Mouse (Mus musculus): ENCODE data around the gene Zbtb38.
"Not testable (repeated sequence)": the region's sequence is repeated elsewhere in the genome, so short reads cannot be mapped to it uniquely, and the experiment has no call there.

Gene Zbtb38

DNA sequence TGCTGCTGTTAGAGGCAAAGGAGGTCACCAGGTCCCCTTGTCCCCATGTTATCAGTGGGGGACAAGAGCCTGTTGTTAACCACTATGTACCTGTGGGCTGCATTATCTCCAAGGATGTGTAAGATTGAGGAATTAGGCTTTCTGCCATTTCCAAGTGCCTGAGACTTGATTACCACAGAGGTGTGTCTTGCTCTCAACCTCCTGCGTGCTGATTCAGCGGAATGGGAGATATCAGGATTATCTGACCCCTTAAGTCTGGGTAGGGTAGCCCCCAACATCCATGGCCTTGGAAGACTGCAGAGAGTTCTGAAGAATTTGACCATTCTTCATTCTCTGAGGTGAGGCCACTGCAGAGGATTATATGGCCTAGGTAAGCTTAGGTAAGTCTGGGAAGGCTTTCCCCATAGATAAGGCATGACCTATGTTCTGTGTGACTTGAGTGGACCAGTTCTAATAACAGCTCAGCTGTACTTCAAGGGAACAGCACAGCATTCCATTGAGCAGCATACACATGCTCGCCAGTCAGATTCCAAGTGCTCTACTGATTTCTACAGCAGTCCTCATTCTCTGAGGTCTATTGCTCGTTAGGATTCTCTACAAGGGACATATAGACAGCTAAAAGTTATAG lies 68.4 kb downstream of the Zbtb38 start:
- no peak for DNase-seq (ENCODE audit: low spot score in 2 of 2)

DNA sequence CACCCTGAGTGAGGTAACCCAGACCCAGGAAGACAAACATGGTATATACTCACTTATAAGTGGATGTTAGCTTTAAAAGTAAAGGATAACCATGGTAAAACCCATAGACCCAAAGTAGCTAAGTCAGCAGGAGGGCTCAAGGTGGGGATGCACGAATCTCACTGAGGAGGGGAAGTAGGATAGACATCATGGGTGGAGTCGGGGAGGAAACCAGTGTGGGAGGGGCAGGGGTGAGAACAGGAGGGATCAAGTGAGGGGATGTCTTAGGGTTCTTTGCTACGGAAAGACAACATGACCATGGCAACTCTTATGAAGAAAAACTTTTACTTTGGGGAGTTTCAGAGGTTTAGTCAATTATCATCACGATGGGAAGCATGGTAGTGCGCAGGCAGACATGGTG lies 74.0 kb downstream of the Zbtb38 start:
- no peak for DNase-seq (ENCODE audit: low spot score in 2 of 2)

DNA sequence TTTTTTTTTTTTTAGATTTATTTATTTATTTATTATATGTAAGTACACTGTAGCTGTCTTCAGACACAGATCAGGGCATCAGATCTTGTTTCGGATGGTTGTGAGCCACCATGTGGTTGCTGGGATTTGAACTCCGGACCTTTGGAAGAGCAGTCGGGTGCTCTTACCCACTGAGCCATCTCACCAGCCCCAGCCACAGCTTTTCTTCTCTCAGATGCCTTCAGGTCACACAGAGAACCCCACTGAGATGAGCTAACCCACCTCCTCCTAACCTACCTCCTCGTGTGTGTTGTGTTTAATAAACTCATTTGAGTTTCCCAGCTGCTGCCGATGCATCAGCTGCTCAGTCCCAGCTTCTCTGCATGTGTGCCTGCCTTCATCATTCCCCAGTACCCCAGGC lies 74.9 kb downstream of the Zbtb38 start:
- not testable (repeated sequence) for DNase-seq (ENCODE audit: low spot score in 2 of 2)

DNA sequence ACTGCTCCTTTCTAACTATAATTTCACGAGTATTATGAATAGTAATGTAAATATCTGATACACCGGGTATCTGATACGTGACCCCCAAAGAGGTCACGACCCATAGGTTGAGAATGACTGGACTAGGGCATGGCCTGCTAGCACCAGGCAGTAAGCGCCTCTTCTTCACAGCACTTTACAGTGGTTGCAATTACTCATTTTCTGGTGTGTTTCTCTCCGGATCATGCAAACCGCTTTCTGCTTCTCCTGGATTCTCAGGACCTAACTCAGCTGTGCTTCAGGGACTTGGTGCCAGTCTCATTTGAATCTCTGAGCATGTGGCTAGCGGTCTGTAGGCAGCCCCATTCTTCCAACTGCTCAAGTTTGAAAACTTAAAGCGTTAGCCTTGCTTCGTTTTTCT lies 76.0 kb downstream of the Zbtb38 start:
- no peak for DNase-seq (ENCODE audit: low spot score in 2 of 2)

DNA sequence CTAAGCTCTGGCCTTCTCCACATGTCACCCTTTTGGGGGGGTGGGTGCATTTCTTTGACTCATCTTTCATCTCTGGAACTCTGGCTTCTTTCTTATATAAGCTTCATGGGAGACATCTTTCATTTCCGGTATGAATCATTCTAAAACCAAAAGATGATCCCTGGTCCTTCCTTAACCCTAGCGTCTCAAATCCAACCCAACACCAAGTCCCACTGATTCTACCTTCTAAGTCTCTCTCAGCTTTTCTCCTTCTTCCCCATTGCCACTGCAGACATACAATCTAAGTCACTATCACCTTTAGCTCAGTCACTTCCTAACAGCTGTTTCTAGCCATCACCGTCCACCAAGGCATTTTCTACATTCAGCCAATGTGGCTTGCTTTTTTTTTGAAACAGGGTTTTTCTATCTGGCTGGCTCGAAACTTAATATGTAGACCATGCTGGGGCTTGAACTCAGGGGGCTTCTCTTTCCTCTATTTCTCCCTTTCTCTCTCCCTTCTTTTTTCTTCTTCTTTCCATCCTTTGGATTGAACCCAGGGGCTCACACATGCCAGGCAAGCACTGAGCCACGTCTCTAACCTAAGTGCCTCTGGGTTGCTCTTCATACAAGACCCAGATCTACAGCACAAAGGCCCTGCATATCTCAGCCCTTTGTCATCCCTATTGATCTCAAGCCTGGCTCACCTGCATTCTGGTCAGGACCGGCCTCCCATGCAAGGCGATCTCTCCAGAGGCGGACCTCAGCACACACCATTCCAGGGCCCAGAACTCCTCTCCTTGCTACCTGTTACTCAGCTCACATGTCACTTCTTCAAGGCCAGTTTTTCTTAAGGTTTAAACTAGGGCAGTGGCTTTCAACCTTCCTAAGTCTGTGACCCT lies 76.6 kb downstream of the Zbtb38 start:
- DNase-seq (ENCODE audit: low spot score in 2 of 2) = no peak

DNA sequence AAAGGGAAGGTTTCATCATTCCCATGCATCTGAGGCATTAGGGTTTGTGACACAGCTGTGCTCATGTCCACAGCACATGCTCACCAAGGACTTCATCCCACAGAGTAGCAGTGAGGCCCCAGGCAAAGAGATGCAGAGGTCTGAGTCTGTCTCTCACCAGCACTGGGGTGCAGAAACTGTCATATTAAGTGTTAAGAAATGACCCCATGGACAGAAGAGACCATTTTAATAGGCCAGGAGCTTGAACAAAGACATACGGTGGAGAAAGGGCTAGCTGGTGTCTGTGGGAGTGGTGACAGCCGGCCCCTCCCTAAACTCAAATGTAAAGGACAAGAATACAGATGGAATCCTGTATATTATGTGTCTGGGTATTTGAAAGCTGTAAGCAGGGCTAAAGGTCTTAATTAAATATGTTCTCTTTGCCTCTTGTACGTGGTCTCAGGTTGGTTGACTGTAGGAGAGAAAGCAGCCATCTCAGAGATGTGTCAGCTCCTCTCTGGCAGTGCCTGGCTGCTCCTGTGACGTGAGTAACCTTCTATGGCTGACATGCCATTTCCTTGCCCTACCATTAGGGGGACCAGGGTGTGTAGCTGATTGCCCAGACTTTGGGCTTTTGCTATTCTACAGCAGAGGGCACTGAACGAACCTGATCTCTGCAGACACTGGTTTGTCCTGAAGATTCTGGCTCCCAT lies 77.4 kb downstream of the Zbtb38 start:
- DNase-seq (ENCODE audit: low spot score in 2 of 2) = peak in 1 of 2 experiments; percentile 37

DNA sequence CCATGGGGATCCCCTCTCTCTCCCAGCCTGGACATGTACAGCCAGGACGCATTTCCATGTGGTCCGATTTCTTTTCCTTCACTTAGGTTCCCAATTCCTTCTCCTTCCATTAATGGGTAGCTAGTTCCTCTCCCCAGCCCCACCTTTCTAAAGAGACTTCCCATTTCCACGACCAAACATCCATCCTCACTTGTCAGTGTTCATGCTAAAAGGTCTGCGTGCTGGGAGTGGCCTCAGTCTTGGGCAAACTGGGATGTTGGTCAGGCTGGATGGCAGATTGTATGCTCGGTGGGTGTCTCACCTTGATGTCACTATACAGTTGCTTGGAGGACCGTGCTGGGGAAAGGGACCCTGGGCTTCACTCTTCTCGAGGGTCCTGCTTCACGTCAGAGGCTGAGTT lies 78.3 kb downstream of the Zbtb38 start:
- DNase-seq (ENCODE audit: low spot score in 2 of 2) = no peak

DNA sequence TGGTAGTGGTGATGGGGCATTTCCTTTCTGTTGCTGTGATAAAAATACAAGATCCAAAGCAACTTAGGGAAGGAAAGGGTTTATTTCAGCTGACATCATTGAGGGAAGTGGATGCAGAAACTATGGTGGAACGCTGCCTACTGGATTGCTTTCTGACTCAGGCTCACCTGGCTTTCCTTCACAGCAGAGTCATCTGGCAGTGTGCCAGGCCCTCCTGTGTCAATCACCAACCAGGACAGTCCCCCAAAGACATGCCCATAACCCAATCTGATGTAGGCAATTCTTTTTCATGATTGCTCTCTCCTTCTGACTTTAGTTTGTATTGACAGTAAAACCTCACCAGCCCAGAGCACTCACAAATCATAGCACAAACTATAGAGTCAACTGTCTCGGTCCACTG lies 80.2 kb downstream of the Zbtb38 start:
- no peak for DNase-seq (ENCODE audit: low spot score in 2 of 2)

DNA sequence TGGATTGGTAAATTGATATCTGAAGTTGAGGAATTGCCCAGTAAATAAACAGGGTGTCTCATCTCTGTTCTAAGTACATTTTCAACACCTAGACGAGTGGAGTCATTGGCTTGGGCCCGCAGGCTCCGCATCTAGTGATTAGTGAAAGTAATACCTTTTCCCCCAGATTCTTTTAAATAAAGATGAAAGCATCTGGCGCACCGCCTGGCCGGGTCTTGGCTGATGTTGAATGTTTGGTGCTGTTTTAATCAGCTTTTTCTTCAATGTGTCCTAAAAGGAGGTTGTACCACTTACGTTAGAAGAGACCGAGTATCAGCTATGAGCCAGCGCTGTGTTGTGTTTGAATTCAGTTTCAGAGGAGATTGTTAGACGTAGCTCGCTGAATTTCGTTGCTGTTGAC lies 81.4 kb downstream of the Zbtb38 start:
- DNase-seq (ENCODE audit: low spot score in 2 of 2) = no peak

DNA sequence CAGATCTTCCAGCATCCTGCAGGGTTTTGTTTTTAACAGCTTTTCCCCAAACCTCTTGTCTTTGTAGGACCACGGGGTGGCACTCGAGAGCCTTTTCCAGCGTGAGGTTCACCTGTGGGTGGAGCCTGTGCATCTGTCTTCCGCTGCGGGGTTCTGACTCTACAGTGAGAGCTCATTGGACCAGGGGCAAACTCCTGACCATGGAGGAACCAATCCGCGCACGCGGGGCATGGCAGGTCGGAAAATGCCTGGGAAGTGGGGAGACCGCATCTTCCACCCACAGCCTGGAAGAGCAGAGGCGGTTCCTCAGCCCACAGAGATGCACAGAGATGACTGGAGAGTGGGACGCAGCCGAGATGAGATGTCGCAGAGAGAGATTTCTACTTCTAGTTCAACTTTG lies 82.8 kb downstream of the Zbtb38 start:
- DNase-seq (ENCODE audit: low spot score in 2 of 2) = peak; percentile 89 to 94

DNA sequence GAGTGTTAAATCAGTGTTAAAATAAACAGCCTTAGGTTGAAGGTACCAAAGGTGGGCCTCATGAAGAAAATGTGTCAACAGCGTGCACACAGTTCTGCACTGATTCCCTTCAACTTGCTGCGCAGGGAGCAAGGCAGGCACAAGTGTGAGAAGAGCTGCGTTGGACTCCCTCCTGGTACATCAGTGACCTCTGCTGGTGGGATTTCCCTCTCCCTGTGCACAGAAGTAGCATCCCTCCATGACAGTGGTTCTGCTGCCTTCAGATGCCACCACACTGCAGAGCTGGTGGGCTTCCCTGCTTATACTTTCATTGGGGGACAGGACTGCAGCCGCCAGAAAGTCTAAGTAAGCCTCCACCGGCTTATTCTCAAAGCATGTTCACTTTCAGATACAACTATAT lies 84.0 kb downstream of the Zbtb38 start:
- peak; percentile 50 to 68 for DNase-seq (ENCODE audit: low spot score in 2 of 2)

DNA sequence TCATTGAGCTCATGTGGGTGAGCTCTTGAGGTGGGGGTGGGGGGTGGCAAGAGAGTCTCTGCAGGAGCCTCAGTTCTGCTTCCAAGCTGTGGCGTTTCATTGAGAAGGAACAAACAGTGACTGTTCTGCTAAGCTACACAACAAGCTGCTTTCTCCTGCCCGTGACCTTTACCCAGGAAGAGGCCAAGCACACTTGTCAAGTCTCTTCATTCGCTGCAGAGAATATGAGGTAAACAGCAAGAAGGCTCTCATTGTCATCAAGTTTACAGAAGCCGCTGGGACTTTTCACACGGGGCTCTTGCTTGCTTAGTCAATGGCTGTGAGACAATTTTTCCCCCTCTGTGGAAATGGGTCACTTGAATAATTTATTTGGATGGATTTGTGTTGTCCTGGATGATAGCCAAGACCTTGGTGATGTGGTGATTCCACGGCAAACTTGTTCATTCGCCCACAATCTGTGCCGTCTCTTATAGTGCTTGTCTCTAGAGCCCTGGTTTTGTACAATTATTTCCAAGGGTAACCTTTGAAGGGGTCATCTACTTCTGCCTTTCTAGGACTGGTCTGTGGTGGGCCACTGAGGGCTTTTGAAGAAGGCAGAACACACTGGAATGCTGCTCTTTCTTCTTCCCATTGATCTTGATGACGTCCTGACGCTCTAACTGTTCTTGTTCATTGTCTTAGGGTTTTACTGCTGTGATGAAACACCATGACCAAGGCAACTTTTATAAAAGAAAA lies 92.0 kb downstream of the Zbtb38 start:
- no peak for DNase-seq (ENCODE audit: low spot score in 2 of 2)

DNA sequence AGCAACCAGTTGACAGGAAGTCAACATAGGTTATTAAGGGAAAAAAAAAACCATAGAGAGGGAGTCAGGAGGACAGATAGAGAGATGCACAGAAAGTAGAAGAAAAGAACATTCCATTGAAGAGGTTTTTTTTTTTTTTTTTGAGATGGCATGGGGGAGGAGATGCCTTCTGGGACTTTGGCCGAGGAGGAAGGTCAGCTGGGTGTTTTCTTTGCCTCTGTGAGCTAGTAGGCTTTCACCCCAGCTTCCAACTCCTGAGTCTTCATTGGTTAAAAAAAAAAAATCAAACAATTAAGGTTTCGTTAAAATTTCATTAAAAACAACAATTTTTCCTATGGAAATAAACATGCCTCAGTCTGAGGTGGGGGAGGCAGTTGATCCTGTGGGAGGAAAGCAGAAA lies 92.8 kb downstream of the Zbtb38 start:
- no peak for DNase-seq (ENCODE audit: low spot score in 2 of 2)

DNA sequence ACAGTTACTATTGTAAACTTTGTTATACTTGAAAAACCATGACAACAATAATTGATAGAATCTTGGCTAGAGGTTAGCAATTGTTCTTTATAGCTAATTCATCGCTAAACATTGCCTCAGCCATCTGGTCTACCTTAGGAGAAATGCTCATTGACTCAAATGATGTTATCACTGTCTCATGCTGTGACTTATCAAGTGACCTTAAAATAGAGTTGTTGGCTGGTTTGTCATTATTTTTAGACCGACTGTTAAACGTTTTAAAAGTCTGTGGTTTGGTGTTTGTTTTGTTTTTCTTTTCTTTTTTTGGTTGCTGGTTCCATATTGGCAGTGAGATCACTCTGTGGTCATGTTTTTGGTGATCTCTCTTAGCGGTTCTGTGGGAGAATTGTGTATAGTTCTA lies 99.1 kb downstream of the Zbtb38 start:
- DNase-seq (ENCODE audit: low spot score in 2 of 2) = no peak

DNA sequence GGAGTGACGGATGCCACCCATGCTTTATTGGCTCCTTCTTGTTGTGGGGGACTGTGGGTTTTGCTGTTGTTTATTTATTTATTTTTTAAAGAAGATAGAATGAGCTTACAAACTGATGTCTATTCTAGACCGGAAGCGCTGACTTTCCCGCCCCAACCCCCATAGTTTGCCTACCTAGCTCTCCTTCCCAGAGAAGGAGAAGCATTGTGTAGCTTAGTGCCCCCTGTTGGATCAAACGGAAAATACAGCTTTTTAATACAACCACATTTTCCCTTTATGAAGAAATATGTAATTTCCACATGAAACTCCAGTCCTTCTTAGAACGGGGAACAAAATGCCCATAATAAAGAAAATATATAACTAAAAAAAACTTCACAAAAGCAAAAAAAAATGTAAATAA lies 99.9 kb downstream of the Zbtb38 start:
- no peak for DNase-seq (ENCODE audit: low spot score in 2 of 2)

DNA sequence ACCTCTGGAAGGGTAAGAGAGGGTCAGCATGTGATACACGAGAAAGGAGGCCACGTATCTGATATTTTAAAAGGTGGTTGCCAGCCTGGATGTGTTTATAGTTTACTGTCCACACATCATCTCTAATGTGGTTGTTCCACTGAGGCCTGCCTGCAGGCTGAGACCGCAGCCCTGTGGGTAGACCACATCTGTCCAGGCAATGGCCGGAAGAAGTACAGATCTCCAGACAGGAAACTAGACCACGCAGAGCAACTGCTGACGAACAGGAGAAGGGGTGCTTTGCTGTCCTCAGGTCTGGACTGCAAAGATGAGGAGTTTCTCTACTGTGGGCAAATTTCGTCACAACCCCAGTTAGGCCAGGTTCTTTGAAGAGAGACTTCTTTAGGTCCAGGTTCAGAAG lies 101.8 kb downstream of the Zbtb38 start:
- no peak for DNase-seq (ENCODE audit: low spot score in 2 of 2)

DNA sequence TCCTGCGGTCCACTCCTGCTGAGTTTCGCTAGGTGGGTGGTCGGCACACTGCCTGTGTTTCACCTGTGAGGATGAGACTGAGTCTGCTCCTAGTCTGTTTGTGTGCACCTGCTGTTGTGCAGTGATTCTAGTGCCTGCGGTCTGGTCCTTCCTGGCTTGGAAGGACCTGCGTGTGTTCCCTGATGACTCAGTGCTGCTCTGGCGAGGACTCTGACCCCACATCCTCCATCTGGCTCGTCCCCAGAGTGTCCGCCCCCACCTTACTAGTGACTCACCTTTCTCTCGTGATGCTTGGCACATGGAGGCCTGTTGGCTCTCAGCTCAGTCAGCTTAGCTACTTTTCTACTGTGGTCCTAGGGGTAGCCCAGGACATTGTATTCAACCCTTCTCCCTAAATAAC lies 102.7 kb downstream of the Zbtb38 start:
- DNase-seq (ENCODE audit: low spot score in 2 of 2) = no peak

DNA sequence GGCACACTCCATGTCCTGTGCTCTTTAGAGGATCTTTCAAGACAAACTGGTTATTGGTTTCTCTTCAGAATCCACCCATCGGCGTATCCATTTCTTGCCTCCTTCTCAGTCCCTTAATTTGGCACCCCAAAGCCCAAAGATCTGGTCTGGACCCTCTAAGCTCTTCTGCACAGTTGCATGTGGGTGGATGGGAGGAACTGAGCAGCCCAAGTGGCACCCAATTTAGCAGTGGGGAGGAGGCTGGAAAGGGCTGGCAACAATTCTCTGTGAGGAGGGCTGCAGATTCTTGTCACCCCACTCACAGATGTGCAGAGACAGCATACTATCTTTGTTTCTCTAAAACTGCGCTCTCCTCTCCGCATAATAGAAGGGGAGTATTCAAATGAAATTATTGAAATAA lies 103.3 kb downstream of the Zbtb38 start:
- no peak for DNase-seq (ENCODE audit: low spot score in 2 of 2)

DNA sequence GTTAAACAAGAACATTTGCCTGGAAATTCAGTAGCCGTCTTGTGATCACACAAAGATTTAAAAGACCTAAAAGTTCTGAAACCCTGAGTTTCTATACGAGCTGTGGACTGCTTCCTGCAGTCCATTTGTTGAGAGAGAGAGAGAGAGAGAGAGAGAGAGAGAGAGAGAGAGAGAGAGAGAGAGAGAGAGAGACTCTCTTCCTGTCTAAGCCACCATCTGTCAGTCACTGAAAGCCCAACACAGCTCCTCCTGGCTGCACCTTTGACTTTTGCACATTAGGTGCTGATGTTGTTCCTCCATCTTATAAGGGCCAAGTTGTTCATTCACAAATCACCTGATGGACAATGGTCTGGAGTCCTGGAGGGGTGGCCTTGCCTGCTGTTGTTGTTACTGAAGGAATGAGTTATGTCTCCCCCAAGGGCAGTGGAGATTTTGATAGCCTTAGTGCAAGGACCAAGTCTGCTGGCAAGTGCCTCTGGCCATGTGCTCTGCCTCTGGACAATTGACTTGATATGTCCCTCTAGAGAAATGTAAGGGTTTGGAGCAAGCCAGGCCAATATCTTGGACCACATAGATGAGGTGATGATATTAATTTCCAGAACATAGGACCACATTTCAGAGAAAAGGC lies 105.8 kb downstream of the Zbtb38 start:
- DNase-seq (ENCODE audit: low spot score in 2 of 2) = no peak

DNA sequence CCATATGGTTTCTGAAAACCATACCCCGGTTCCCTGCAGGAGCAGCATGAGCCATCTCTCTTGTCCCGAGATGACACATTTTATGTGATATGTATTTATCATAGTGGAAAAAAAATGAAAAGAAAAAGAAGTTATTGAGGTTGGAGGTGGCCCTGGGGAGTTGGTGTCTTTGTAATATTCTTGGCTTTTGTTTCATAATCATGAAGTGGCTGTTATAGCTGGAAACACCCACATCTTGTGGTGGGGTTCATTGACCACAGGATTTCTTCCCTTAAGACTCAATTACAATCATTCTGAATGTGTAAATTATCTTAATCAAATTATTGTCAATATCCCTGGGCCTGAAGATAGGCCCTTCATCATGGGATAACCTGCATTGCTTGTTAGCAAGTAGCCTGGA lies 107.8 kb downstream of the Zbtb38 start:
- DNase-seq (ENCODE audit: low spot score in 2 of 2) = no peak

DNA sequence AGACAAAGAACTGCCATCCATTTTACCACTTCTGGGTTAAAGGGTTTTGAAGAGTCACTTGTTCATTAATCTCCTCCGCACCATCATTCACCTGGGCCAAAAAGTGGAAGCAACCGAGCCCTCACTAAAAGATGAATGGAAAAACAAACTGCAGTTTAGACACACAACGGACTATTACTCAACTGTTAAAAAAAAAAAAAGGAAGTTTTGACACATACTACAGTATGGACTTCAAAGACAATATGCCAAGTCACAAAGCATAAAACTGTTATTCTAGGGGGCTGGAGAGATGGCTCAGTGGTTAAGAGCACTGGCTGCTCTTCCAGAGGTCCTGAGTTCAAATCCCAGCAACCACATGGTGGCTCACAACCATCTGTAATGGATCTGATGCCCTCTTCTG lies 108.6 kb downstream of the Zbtb38 start:
- DNase-seq (ENCODE audit: low spot score in 2 of 2) = not testable (repeated sequence)

DNA sequence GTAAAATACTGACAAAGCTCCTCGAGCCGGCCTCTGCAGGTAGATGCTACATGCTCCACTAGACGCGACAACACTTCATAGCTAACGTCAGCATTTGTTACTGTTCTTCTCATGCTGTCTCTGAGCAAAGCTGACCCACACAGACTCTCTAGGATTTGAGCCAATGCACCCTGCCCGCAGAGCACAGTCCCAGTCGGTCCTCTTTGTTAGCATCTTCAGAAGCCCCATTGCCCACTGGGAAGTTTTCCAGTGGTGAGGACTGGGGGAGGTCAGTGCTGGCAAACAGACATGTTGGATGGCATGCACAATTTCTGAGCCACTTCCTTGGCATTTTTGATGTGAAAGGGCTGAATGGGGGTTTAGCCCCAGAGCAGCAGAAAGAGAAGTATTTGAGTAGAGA lies 113.2 kb downstream of the Zbtb38 start:
- peak in 1 of 2 experiments; percentile 45 for DNase-seq (ENCODE audit: low spot score in 2 of 2)
